Comparison of ENCODE assay signal across 10 mouse cellular contexts in genomic region chr1:192791897-192792361, GRCm38 (mm10). TPM values are rescaled to one million over a fixed set of nuclear protein-coding genes. Genes with fewer than 3 reads are reported as not detected.
DNase-seq lines count a peak whose midpoint lies in the region; ATAC-seq and TF ChIP-seq lines count a peak whose summit lies in the region.
"Had no signal": no experiment of that assay in that cellular context is flagged by ENCODE, and none has a peak within 500 bp of the region (broad histone marks: within the 10 kb centered on the region; RNA-seq: fewer than 3 reads in every experiment).

No protein-coding gene starts in this region.

- H3K4me1 ChIP-seq in neural tube, embryonic 12.5 days, result peaks cover 11% of the 10 kb centered on the region
- peaks cover 84% of the 10 kb centered on the region for H3K4me1 ChIP-seq in limb, embryonic 14.5 days (ENCODE audit: control insufficient read depth, insufficient read depth, low read length)

- no peak overlapping the region for H3K4me3 ChIP-seq in neural tube, embryonic 12.5 days
- no peak overlapping the region for H3K4me3 ChIP-seq in limb, embryonic 14.5 days (replicated peaks; ENCODE audit: low read length)

- H3K27me3 ChIP-seq in neural tube, embryonic 12.5 days (replicated peaks), result no peaks in the 10 kb centered on the region
- H3K27me3 ChIP-seq in limb, embryonic 14.5 days (ENCODE audit: control insufficient read depth, insufficient read depth, low read length), result no peaks in the 10 kb centered on the region

- 14% methylated on average over 7 of the region's 7 CpGs for WGBS in neural tube, embryonic 12.5 days
- WGBS in limb, embryonic 14.5 days, result 5% methylated on average over 7 of the region's 7 CpGs

- H3K4me2 ChIP-seq in neural tube, embryonic 12.5 days (replicated peaks), result 0 out of 2 replicates have a peak overlapping the region, but pooled peaks have one; percentile 19
- peak overlapping the region; percentile 32; the same call in 1 of the 2 replicates for H3K4me2 ChIP-seq in limb, embryonic 14.5 days (replicated peaks; ENCODE audit: low read depth, low read length, severe bottlenecking)

- intact Hi-C loops in heart, postnatal 36 days (cut with DNase I), result no loop called here

- H3K27ac ChIP-seq in neural tube, embryonic 12.5 days, result no peak overlapping the region
- H3K27ac ChIP-seq in limb, embryonic 14.5 days (replicated peaks; ENCODE audit: low read depth, low read length), result peak overlapping the region; percentile 69

- DNase-seq in heart, adult 11 months, result peak; percentile 89
- DNase-seq in heart, postnatal 36 days, result no peak
- no peak for DNase-seq in neural tube, embryonic 10.5 days (ENCODE audit: extremely low spot score, low spot score)
- peak; percentile 85 for DNase-seq in limb, embryonic 14.5 days (ENCODE audit: low spot score)
- peak; percentile 57 for DNase-seq in yolk sac, embryonic 10.5 days (ENCODE audit: low spot score)
- no peak for DNase-seq in cerebellum, adult 8-10 months
- DNase-seq: cerebellum, adult 2 months; kidney, adult 11 months had no signal

- ATAC-seq in neural tube, embryonic 12.5 days (ENCODE audit: low FRiP score, low read depth), result no peak
- ATAC-seq in limb, embryonic 14.5 days (ENCODE audit: low FRiP score, low read depth), result no peak
- ATAC-seq in monocyte, adult 5-6 weeks (replicated peaks; ENCODE audit: insufficient number of reproducible peaks, low FRiP score, low TSS enrichment, poor library complexity, severe bottlenecking), result no peak

- H3K36me3 ChIP-seq in neural tube, embryonic 12.5 days, result no peaks in the 10 kb centered on the region
- no peaks in the 10 kb centered on the region for H3K36me3 ChIP-seq in limb, embryonic 14.5 days (ENCODE audit: control insufficient read depth, insufficient read depth, low read length)

- no peak overlapping the region for H3K9ac ChIP-seq in neural tube, embryonic 12.5 days
- H3K9ac ChIP-seq in limb, embryonic 14.5 days (ENCODE audit: low read depth, low read length, severe bottlenecking), result no peak overlapping the region

- TF ChIP-seq POLR2A in limb, embryonic 14.5 days (IDR thresholded peaks at IDR 0.05; ENCODE audit: borderline replicate concordance, extremely low read depth, insufficient read depth, insufficient read length), result no peak

- no peaks in the 10 kb centered on the region for H3K9me3 ChIP-seq in neural tube, embryonic 12.5 days
- no peaks in the 10 kb centered on the region for H3K9me3 ChIP-seq in limb, embryonic 14.5 days (ENCODE audit: control insufficient read depth, low read length)

RNA-seq across cellular contexts. Expression of gene Hhat, which starts 20.9 kb away (rescaled TPM):
- total RNA-seq in heart, postnatal 36 days (2021), result 1 to 10 TPM; 2.1 to 2.4 TPM
- polyA plus RNA-seq in neural tube, embryonic 12.5 days (2016; fragmentation: Nextera tagmentation; extraction: Ambion mirVana), result 7.0 and 7.2 TPM in 2 replicates
- polyA plus RNA-seq in limb, embryonic 14.5 days (2012; rRNA removed), result 10.0 and 15.5 TPM in 2 replicates
- 12.6 and 14.7 TPM in 2 replicates for polyA plus RNA-seq in limb, embryonic 14.5 days (2014; fragmentation: Nextera tagmentation; extraction: Ambion mirVana)
- total RNA-seq in monocyte, adult 5-6 weeks (2017), result 0.85 to 3.6 TPM (median 1.7 TPM) in 3 replicates

Comparison
In these comparisons a context has a peak if more than half of its experiments do, and no peak if none do; other contexts are left out.
1. DNase-seq: peak in heart, adult 11 months (single experiment), limb, embryonic 14.5 days (single experiment) and yolk sac, embryonic 10.5 days (single experiment); none in heart, postnatal 36 days (0 of 2), neural tube, embryonic 10.5 days (single experiment) and cerebellum, adult 8-10 months (single experiment).